Mouse (Mus musculus) ES-Bruce4 (cell line): Measurements from ENCODE around the gene Adamts4. TPM values are rescaled to one million over a fixed set of nuclear protein-coding genes. Genes with fewer than 3 reads are reported as not detected.
"Not testable (repeated sequence)": the region's sequence is repeated elsewhere in the genome, so short reads cannot be mapped to it uniquely, and the experiment has no call there.

Experiments used
- H3K27ac ChIP-seq: 2 replicates; pipeline ENCODE4 v1.5.1; 2012; ENCODE audit warnings: low read length, inconsistent platforms; ENCODE audit not compliant: insufficient read depth
- H3K27me3 ChIP-seq: 2 replicates; pipeline ENCODE4 v1.6.1; 2012; ENCODE audit warnings: mild to moderate bottlenecking, low read length, inconsistent platforms; ENCODE audit not compliant: control insufficient read depth, poor library complexity, insufficient read depth, severe bottlenecking
- H3K36me3 ChIP-seq: 2 replicates; pipeline ENCODE4 v1.6.1; 2012; ENCODE audit warnings: inconsistent platforms, mild to moderate bottlenecking, low read length, moderate library complexity; ENCODE audit not compliant: control insufficient read depth, poor library complexity, insufficient read depth, severe bottlenecking
- H3K4me1 ChIP-seq: one replicate; pipeline ENCODE4 v1.8.1; 2011; ENCODE audit warnings: low read length; ENCODE audit not compliant: control insufficient read depth, insufficient read depth
- H3K4me3 ChIP-seq: 2 replicates; pipeline ENCODE4 v1.5.1; 2011; ENCODE audit warnings: low read depth, mild to moderate bottlenecking, low read length
- H3K9ac ChIP-seq: 2 replicates; pipeline ENCODE4 v1.6.1; 2012; ENCODE audit warnings: low read depth, mild to moderate bottlenecking, inconsistent platforms; ENCODE audit not compliant: poor library complexity, severe bottlenecking
- H3K9me3 ChIP-seq: replicated peaks from 2 replicates; pipeline ENCODE4 v1.6.1; 2012; ENCODE audit warnings: mild to moderate bottlenecking, low read length, inconsistent platforms; ENCODE audit not compliant: control insufficient read depth, poor library complexity, insufficient read depth, severe bottlenecking
- CTCF ChIP-seq: IDR thresholded peaks from one replicate; pipeline ENCODE4 v1.8.1; 2011; ENCODE audit warnings: low read depth, low read length
- EP300 ChIP-seq: IDR thresholded peaks from 2 replicates; pipeline ENCODE4 v1.6.1; 2011; ENCODE audit warnings: low read depth, low read length; ENCODE audit not compliant: insufficient read depth
- POLR2A ChIP-seq: IDR thresholded peaks from one replicate; pipeline ENCODE4 v1.8.1; 2011; ENCODE audit warnings: low read length; ENCODE audit not compliant: insufficient read depth
- polyA plus RNA-seq: library from polyadenylated mRNA; stranded (reverse); fragments of >200 nt; gene quantifications from 2 replicates; pipeline ENCODE4 v1.2.4, GENCODE M21; 2011; ENCODE audit warnings: low read depth; ENCODE audit not compliant: missing spikeins, insufficient read depth, insufficient read length

The Adamts4 gene
- polyA plus RNA-seq, 1 experiment, result 3.5 TPM

DNA sequence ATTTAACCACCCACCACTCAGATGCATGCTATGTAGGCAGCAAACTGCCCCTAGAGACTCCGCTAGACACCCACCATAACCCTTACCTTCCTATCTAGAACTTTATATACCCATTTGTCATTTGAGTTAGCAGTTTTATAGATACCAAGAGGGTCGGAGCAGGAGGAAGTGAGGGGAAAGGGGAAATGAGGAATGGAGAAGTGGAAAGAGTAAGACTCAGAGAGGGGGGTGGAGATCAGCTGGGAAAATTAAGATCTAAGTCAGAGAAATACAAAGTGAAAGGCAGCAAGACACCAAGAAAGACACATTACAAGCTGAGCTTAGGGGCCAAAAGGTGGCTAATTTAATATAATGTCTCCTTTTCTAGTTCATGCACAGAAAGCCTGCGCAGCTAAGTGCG is 15.7 kb upstream of the Adamts4 start:
- Histone ChIP-seq H3K9me3 (no peaks in the 10 kb centered on the region), H3K27me3 (no peaks in the 10 kb centered on the region), H3K27ac (no peak overlapping the region), H3K36me3 (peaks cover 36% of the 10 kb centered on the region), H3K4me1 (peaks cover 3% of the 10 kb centered on the region), H3K9ac (no peak overlapping the region), H3K4me3 (no peak overlapping the region)
- no peak for TF ChIP-seq EP300
- TF ChIP-seq CTCF, result no peak
- TF ChIP-seq POLR2A, result no peak

DNA sequence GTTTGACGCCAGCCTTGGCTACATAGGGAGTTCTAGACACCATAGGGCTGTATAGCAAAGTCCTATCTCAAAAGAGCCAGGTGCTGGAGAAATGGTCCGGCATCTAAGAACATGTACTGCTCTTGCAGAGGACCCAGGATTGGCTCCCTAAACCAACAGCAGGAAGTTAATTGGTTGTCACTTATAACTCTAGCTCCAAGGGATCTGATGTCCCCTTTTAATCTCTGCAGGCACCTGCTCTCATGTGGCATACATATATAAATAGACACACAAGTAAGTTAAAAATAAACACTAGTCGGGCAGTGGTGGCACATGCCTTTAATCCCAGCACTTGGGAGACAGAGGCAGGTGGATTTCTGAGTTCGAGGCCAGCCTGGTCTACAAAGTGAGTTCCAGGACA is 14.4 kb upstream of the Adamts4 start:
- Histone ChIP-seq H3K27ac (no peak overlapping the region), H3K27me3 (no peaks in the 10 kb centered on the region), H3K4me3 (no peak overlapping the region), H3K36me3 (peaks cover 36% of the 10 kb centered on the region), H3K4me1 (no peaks in the 10 kb centered on the region), H3K9ac (no peak overlapping the region), H3K9me3 (no peaks in the 10 kb centered on the region)
- TF ChIP-seq POLR2A (no peak), CTCF (no peak), EP300 (no peak)

DNA sequence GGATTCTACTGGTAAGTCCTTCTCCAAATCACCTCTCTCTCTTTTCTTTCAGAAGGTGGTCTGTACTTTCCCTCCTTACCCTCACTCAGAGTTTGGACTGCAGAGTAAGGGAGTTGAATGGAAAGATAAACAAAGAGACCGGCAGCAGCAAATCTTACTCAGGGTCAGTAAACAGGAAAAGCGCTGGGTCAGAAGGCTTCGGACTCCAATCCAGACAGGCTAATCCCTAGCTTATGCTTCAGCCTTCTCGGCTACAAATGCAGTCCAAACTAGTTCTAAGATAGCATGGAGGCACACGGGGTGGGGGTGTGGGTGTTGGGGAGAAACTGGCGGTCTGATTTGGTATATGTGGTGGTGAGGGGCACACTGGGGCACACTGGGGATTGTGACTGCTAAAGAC is 12.8 kb upstream of the Adamts4 start:
- H3K27ac ChIP-seq, result no peak overlapping the region
- H3K36me3 ChIP-seq, result peaks cover 36% of the 10 kb centered on the region
- TF ChIP-seq POLR2A, result no peak
- no peak for TF ChIP-seq EP300
- no peak for TF ChIP-seq CTCF
- no peaks in the 10 kb centered on the region for H3K9me3 ChIP-seq
- H3K4me1 ChIP-seq, result peaks cover 2% of the 10 kb centered on the region
- H3K4me3 ChIP-seq, result no peak overlapping the region
- no peaks in the 10 kb centered on the region for H3K27me3 ChIP-seq
- no peak overlapping the region for H3K9ac ChIP-seq

DNA sequence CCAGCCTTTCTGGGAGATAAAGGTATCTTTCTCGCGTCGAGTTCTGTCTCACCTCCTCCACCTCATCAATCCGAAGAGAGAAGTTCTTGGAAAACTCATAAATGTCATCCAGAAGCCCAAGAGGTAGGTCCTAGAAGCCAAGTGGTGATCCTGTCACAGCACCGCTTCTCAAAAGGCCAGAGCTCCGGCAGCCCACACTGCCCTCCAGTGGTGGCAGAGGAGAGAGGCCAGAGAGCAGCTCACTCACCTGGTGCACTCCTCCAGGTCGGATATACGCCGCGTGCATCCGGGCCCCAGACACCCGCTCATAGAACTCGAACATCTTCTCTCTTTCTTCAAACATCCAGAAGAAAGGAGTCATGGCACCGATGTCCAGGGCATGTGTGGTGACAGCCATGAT is 11.8 kb upstream of the Adamts4 start:
- H3K9me3 ChIP-seq, result no peaks in the 10 kb centered on the region
- peak overlapping the region; percentile 55 for H3K4me3 ChIP-seq
- TF ChIP-seq CTCF (peak; percentile 97), EP300 (no peak), POLR2A (no peak)
- peaks cover 39% of the 10 kb centered on the region for H3K36me3 ChIP-seq
- H3K27ac ChIP-seq, result no peak overlapping the region
- peaks cover 4% of the 10 kb centered on the region for H3K4me1 ChIP-seq
- peak overlapping the region; percentile 42; the same call in 1 of the 2 replicates for H3K9ac ChIP-seq
- H3K27me3 ChIP-seq, result no peaks in the 10 kb centered on the region

DNA sequence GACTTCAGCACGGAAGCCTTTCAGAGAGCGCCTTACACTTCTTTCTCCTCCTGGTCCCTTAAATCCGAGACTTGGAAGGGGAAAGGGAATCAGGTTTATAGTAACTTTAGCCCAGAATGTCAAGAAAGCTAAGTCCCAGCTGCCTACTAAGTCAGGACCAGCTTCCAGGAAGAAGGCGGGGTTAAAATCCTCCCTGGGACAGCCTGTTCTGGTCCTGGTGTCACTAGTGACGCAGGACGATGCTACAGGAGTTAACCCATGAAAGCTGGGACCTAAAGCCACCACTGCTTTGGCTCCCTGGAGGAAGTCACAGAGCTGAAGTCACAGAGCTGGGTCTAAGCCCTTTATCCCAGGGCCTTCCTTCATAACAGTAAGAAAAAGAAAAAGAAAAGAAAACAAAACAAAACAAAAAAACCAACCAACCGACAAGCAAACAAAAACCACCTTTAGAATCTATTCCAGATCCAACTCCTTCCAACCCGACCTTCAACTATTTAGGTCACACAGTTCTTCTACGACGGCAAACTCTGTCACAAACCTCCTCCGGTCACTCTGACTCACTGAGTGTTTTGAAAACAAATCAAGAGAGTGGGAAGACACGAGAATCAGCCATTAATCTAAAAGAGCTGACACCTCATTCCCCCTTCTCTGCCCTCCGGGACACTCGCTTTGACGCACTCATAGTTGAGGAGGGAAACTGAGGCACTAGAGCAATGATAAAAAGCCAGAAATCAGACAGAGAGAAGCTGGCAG is 10.1 kb upstream of the Adamts4 start:
- Histone ChIP-seq H3K27me3 (no peaks in the 10 kb centered on the region), H3K36me3 (peaks cover 43% of the 10 kb centered on the region), H3K4me1 (peaks cover 4% of the 10 kb centered on the region), H3K9ac (no peak overlapping the region), H3K4me3 (no peak overlapping the region), H3K27ac (no peak overlapping the region), H3K9me3 (no peaks in the 10 kb centered on the region)
- TF ChIP-seq CTCF (no peak), POLR2A (no peak), EP300 (no peak)

DNA sequence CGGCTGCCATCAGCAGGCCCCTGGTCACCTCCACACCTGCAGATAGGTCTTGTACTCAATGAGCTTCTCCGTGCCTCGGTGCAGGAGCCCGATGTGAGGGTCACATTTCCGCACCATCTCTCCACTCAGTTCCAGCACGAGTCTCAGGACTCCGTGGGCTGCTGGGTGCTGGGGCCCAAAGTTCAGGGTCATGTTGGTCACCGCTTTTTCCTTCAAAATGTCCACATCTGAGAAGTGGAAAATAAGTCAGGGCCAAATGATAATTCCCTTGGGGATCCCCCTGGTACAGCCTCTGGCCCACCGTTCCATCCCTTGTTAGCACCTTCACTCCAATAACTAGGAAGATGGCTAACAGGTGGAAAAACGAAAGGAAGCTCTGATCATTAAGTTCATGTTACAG is 9.3 kb upstream of the Adamts4 start:
- no peaks in the 10 kb centered on the region for H3K9me3 ChIP-seq
- no peak overlapping the region for H3K27ac ChIP-seq
- peaks cover 40% of the 10 kb centered on the region for H3K36me3 ChIP-seq
- no peak overlapping the region for H3K9ac ChIP-seq
- H3K27me3 ChIP-seq, result no peaks in the 10 kb centered on the region
- no peak overlapping the region for H3K4me3 ChIP-seq
- TF ChIP-seq CTCF (no peak), POLR2A (no peak), EP300 (no peak)
- H3K4me1 ChIP-seq, result peaks cover 4% of the 10 kb centered on the region

DNA sequence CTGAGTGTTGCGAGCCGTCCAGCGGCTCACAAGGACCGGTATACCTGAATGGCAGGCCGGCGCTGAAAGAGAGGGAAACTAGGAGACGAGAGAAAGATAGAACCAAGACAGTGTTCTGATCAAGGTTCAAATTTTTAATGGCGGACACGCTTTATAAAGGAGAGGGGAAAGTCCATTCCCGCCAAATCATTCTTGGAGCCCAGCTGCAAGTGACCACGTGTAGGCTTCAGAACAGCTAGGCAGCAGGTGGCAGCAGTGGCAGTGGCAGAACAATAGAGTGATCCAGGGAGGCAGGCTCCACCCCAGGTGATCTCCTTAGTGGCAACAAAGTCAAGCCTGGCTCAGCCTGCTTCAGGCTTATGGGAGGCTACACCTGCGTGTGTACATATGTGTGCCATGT is 8.3 kb upstream of the Adamts4 start:
- H3K9me3 ChIP-seq, H3K4me3 ChIP-seq, H3K9ac ChIP-seq, H3K27ac ChIP-seq, H3K27me3 ChIP-seq, H3K4me1 ChIP-seq: not testable (repeated sequence)
- H3K36me3 ChIP-seq, result peaks cover 31% of the 10 kb centered on the region
